Mouse (Mus musculus) CD4-positive, CD25-positive, alpha-beta regulatory T cell, adult 4 months (primary cell): ENCODE measurements around the gene Rab39. TPM values are rescaled to one million over a fixed set of nuclear protein-coding genes. Genes with fewer than 3 reads are reported as not detected.
A peak's percentile ranks its signal among the peaks of the same experiment; 100 is the strongest.

Source experiments
- ATAC-seq: one replicate; pipeline ENCODE4 v1.8.0; 2017
- polyA plus RNA-seq, 2 experiments: library from polyadenylated mRNA; unstranded; fragments of 100-300 nt; shearing (Covaris generic); gene quantifications; one replicate each; pipeline ENCODE4 v1.2.1; 2017

Rab39 gene
- polyA plus RNA-seq, result not detected

DNA sequence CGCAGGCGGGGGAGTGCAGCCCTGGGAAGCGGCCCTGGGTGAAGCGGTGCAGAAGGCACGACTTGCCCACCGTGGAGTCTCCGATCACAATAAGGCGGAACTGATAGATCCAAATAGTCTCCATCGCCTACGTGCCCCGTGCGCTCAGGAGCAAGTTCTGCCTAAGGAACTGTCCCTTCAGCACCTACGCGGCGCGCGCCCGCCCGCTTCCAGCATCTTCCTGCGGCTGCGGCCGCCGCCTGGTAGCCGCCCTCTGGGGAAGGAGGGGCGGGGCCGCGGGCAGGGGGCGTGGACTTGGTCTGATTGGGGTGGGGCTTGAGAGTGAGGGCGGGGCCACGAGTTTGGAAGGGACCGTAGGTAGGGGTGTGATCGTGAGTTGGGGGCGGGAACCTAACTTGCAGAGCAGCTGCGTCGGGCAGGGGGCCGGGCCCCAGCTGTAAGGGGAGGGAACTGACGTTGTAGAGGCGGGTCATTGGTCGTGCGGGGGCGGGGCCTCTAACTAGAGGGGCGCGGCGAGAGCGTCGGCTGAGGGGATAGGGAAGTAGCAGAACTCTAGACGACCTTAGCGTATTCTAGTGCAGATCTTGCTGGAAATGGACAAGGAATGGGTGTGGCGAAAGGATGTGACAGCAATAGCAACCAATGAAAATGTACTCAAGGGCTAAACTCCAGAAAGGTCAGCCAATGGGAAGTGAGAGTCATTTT is at the start of gene Rab39:
Gene Rab39, minus strand, starts transcription at position 241 of the 705 bp plus-strand sequence.
- peak; percentile 73 for ATAC-seq

DNA sequence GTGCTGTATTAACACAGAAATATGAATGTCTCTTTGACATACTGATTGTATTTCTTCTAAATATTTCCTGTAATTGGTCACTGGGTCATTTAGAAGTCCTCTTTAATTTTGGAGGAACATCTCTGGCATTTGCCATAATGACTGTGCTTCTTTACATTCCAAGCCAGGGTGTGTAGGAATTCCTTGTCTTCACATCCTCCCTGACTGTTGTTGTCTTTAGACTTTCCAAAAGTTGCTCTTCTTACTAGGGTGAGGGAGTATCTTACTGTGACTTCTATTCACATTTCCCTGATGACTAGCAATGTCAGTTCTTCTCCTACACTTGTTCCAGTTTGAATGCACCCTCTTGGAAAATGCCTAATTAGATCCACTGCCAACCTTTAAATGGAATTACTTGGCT is 48.8 kb upstream of the Rab39 start:
- no peak for ATAC-seq

DNA sequence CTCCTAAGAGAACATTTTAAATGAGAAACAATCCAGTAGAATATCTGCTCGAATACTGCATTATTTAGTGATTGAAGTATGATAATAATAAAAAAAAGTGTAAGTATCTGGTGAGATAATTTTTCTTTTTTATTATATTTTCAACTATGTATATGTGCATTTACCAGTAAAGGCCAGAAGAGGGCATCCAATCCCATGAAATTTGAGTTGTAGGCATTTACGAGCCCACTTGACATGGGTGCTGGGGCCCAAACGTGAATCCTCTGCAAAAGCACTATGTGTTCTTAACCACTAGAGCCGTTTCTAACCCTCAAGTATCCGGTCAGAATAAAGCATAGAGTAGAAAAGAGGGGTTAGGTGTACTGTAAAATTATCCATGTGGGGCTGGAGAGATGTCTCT is 44.9 kb upstream of the Rab39 start:
- ATAC-seq, result peak; percentile 56

DNA sequence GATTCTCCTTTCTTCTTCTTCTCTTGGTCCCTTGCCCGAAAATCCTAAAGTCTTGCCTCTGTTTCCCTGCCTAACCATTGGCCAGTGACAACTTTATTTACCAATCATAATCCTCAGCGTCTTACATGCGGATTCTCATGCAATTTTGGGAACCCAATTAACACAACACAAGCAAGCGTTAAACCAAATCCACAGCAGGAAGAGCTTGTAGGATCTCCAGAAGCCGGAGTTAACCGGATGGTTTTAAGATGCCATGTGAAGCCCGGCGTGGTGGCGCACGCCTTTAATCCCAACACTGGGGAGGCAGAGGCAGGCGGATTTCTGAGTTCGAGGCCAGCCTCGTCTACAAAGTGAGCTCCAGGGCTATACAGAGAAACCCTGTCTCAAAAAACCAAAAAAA is 44.4 kb upstream of the Rab39 start:
- ATAC-seq, result no peak

DNA sequence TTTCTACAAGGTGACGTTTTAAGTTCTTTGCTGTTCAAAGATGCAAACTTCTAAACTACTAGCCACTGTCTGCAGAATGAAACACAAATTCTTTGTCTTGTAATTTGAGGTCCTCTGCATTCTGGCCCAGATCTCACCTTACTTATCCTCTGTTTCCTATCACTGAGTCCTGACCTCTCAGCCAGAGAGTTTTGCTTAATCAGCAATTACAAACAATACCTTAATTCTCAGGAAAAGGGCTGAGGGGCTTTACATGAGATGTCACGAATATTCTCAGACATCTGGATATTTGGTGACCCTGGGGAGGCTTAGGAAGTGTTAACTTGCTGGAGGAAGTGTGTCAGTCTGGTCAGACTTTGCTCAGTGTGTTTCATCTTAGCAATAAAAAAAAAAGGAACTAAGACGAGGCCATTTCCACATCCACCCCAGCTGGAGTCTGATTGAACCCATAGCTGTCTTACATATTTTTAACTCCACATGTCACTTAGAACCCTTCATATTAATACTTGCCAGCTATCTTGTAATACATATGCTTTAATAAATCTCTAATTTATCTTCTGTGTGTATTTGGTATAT is 34.9 kb upstream of the Rab39 start:
- no peak for ATAC-seq

DNA sequence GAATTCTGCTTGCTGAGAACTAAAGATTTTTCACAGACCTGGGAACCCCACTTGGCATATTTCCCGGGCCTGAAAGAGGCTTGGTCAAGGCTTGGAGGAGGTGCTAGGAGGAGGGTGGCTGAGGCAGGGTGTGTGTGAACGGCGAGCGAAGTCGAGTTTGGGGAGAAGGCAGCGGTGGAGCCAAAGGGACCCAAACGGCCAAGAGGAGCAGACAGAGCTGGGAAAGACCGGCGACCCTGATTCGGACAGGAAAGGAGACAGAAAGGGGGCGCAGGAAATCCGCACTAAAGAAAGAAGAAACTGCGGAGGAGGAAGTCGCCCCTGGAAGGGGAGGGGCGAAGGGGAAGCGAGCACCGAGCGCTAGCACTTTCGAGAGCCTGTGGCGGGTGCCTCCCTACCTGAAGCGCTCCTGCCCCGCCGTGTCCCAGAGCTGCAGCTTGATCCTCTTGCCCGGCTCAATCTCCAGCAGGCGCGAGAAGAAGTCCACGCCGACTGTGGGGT is 491 bp downstream of the Rab39 start:
- ATAC-seq, result no peak

DNA sequence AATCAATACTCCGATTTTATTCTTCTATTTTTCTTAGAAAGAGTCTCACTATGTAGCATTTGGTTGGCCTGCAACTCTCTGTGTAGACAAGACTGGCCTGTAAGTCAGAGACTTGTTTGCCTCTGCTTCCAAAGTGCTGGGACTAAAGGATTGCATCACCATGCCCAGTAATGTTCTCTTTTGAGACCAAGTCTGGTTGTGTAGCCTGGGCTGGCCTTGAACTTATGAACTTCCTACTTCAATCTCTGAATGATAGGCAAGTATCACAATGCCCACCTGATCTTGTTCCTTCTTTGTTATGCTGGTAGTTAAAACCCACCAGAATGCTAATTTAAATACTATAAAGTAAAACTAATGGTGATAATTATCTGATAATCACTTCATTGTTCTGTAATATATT is 3.0 kb downstream of the Rab39 start:
- ATAC-seq, result no peak

DNA sequence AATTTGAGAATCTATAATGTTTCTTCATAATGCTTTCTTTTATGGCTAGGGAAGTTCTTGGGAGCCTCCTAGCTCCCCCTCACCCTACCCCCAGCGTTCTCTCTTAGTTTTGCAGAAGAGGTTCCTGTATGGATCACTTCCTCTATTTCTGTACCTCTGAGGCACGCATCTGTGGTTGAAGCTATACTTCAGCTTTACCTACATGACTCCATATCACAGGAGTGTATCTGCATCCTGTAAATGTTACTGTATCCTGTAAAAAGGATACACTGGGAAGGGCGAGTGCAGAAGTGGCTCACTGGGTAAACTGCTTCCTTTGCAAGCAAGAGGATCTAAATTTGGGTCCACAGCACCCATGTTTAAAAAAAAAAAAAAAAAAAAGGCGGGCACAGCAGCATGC is 5.5 kb downstream of the Rab39 start:
- no peak for ATAC-seq

DNA sequence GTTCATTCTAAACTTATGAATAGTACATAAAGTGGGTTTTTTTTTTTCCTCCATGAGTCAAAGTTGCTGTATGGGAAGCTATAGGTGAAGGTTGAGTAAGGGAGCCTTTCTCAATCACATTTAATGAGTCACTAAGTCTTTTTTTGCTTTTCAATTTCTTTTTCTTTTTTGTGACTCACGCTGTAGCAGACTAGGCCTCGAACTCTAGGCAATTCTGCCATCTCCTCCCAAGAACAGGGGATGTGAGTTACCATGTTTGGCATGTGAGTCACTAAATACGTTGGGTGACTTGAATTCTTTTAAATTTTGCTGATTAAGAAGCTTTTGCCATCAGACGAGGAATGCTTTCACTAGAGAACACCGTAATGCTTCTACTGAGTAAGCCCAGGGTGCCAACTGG is 10.2 kb downstream of the Rab39 start:
- no peak for ATAC-seq

DNA sequence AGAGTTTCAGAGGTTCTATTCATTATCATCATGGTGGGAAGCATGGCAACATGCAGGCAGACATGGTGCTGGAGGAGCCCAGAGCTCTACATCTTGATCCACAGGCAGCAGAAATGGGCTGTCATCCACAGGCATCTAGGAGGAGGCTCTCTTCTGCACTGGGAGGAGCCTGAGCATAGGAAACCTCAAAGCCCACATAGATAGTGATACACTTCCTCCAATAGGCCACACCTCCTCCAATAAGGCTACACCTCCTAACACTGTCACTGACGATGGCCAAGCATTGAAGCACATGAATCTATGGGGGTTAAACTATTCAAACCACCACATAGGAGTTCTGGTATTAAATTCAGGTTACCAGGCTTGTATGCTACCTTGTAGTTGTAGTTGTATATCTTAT is 12.3 kb downstream of the Rab39 start:
- ATAC-seq, result peak; percentile 62

DNA sequence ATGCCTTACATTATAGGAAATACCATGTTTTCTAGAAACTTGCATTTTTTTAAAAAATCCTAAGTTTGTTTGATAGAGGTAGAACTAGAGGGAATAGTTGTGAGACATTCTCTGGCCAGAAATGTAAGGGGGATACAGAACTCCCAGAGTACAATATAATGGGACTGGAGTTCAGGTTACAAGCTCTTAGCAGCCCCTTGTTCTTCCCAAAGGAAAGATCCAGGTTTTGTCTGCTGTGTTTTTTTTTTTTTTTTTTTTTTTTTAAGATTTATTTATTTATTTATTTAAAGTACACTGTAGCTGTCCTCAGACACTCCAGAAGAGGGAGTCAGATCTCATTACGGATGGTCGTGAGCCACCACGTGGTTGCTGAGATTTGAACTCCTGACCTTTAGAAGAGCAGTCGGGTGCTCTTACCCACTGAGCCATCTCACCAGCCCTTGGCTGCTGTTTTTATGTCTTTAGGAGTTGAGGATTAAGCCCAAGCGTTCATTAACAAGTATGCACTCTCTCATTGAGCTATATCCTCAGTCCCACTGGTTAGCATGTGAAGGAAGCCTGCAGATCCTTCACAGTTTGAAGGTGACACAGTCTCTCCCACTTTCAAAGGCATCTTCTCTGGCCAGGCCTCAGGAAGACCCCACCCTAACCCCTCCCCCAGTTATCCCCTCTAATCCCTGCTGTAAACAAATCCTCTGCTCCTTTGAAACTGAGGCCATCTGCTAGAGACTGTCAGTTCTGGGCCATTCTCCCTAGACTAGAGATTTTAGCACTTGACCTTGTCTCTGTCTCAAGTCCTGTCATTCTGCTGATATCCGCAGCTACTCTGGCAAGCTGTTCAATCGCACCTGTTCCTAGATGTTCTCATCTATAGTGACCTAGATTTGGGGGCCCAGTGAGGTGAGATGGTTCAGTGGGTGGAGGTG is 14.0 kb downstream of the Rab39 start:
- ATAC-seq, result no peak

DNA sequence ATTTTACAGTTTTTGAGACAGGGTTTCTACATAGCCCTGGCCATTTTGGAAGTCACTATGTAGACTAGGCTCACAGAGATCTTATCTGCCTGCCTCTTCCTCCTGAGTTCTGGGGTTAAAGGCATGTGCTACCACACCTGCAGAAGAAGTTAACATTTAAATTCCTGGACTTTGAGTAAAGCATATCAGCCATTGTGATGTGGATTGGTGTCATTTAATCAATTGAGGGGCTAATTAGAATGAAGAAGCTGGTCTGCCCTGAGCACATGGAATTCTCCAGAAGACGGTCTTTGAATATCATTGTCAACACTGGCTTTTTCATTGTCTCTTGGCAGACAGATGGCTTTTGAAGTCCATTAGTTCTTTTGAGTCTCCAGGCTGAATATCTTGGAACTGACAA is 25.2 kb downstream of the Rab39 start:
- ATAC-seq, result no peak

DNA sequence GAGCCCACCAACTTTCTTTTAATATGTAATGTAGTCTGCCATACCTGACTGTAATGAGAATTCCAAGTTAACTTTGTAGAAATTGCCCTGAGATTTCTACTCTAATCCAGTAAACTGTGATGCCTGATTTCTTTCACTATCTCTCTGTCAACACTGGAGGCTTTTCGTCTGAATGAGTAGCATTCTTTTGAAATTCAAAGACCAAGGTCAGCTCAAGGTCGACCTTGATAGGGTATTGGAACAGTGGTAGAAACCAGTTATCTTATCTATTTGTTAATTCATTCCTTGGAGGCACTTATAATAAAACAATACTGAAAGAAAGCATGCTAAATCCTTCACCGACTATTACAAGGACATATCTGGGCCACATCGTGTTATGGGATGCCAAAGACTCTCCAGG is 29.1 kb downstream of the Rab39 start:
- ATAC-seq, result no peak

DNA sequence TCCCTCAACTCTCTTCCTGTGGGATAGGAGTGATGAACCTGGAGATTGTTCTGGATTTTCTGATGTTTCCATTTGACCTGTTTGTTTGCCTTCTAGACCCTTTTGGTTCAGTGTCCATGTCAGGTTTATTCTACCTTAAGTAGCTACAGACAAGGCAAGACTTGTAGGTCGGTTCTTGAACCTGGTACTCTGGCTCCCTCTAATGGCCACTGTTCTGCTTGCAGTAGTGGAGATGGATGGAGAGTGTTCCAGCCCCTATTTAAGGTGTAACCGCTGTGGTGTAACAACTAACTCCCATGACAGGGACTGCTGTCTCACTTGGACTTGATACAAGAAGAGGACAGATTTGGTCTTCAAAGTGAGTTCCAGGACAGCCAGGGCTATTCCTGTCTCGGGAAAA is 32.5 kb downstream of the Rab39 start:
- ATAC-seq, result peak; percentile 97

DNA sequence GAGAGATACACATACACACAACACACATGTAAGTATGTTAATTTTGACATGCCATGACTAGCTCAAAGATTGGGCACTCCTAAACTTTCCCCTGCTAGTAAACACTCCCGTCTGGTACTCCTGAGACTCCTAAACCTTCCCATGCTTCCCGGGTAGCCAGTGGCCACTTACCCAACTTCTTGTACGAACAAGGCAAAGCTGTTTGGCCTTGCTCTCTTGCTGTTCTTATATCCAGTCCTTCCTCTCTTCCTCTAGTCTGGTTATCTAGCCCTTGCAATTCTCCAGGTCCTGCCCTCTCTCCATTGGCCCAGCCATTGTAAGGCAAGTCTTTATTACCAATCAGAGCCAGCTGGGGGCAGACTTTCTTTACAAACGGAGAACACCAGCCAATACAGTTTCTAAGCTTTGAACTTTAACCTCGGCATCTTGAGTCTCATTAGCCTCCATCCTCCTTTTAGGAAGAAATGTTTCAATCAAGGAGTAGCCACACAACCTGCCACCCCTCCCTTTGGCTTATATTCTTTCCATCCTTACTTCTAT is 36.3 kb downstream of the Rab39 start, which contains the start of gene Cul5:
Gene Cul5, minus strand, starts transcription at position 335 of the 540 bp plus-strand sequence.
- ATAC-seq, result no peak

DNA sequence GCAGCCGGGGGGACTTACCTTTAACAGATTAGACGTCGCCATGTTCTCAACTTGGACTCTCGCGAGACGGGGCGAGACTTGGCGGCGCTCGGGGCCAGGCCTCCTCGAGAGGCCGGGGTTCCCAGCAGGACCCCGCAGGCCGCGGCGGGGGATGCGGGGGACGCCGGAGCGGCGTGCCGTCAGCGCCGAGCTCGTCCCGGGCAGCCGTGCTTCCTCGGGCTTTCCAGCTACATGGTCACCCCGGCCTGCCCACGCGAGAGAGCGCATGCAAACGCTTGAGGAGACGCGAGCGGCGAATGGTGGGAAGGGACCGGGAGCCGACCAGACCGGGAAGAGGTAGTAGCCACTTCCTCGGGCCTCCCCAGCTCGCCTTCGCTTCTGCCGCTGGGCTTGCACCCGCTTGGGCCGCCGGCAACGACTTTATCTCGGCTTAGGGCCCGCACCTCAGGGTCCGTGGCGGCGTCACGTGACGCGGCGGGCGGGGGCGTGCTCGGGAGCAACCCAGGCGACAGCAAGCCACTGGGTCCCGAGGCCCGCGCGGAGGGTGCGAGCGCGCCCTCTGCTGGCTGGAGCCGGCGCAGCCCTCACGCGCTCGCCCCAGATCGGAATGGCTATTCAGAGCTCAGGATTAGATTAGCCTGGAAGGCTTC is 38.9 kb downstream of the Rab39 start:
- ATAC-seq, result peak; percentile 93

DNA sequence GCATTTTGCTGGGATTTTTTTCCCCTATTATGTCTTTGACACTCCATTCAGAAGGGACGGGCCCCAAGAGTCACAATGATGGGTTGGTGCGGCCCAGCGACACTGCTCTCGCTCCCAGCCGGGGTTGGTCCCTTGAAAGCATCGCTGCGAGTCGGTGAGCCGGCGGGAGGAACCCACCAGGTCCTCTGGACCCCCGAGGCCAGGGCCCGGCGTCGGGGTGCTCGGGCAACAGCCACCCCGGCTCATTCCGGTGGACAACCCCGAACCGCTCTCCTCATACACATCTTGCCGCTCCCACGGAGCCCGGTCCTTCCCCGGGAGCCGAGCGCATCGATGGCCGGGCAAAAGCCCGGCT is 39.4 kb downstream of the Rab39 start:
- ATAC-seq, result no peak

DNA sequence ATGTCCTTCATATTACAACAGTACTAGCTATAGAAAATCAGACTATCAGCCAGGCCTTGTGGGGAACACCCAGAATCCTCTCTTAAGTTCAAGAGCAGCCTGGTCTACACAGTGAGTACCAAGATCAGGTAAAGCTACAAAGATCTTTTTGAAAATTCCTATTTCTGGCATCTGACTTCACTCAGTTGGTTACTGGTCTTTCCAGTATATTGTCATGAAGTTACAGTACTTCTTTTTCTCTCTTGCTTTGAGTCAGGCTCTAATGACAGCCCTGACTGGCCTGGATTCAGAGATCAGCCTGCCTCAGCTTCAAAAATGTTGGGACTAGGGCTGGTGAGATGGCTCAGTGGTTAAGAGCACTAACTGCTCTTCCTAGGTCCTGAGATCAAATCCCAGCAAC is 40.6 kb downstream of the Rab39 start:
- ATAC-seq, result no peak

DNA sequence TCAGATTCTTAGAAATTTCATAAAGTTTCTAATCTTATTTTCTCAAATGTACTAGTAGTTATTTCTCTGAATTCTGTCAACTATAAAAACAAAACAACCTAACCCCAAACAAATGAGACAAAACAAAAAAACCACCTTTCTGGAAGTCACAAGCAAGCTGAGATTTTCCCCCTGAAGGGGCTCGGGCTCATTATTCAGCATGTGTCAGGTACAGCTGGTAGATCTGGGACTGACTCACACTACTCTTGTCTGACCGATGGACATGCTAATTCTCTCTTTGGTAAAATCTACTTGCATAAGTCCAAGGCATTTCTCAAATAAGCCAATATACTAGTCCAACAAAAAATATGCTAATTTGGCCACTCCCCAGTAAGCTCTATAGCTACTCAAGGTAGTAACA is 41.2 kb downstream of the Rab39 start:
- no peak for ATAC-seq

DNA sequence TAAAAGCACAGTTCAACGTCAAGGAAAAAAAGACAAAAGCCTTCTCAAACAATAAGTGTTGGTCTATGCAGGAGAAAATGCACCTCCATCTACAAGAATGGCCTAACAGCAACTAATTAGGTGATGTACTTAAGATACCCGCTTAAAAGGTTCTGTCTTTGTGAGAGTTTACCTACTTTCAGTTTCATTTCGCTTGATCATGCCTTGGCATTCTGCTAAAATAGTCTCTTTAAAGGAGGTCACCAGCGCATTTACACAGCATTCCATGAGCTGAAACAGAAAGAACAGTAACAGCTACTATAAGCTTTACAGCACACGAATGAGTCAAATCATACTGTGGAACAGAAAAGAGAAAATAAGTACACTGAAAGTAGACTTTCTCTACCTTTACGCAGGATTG is 71.2 kb downstream of the Rab39 start:
- ATAC-seq, result peak; percentile 83
